Mouse (Mus musculus): ENCODE results near the gene Ptpn12.

Ptpn12 gene

GRCm38 (mm10) chr5:21055820-21056531, at the start of gene Ptpn12:
Ptpn12 (minus strand) TSS chr5:21055911.
- DNase-seq: peak; percentile 92 to 96

- DNase-seq: no peak
Observed at GRCm38 (mm10) chr5:21091179-21091578, 35.5 kb upstream of the Ptpn12 start.

- no peak for DNase-seq
Observed at GRCm38 (mm10) chr5:21057217-21057616, 1.5 kb upstream of the Ptpn12 start.

GRCm38 (mm10) chr5:21056595-21056994, 884 bp upstream of the Ptpn12 start:
- DNase-seq: no peak

- DNase-seq: peak; percentile 38 to 55
Observed at GRCm38 (mm10) chr5:21055071-21055819, 466 bp downstream of the Ptpn12 start.

- peak; percentile 22 to 33 for DNase-seq
Observed at GRCm38 (mm10) chr5:21054472-21055070, 1.1 kb downstream of the Ptpn12 start.

- no peak for DNase-seq
Observed at GRCm38 (mm10) chr5:21053571-21054307, 2.0 kb downstream of the Ptpn12 start.

- DNase-seq: no peak
Observed at GRCm38 (mm10) chr5:21052521-21052920, 3.2 kb downstream of the Ptpn12 start.

- DNase-seq: no peak
Observed at GRCm38 (mm10) chr5:21050770-21051122, 5.0 kb downstream of the Ptpn12 start.

- no peak for DNase-seq
Observed at GRCm38 (mm10) chr5:21050061-21050769, 5.5 kb downstream of the Ptpn12 start.

GRCm38 (mm10) chr5:21049006-21049405, 6.7 kb downstream of the Ptpn12 start:
- DNase-seq: no peak

GRCm38 (mm10) chr5:21047114-21047513, 8.6 kb downstream of the Ptpn12 start:
- DNase-seq: no peak

- DNase-seq: no peak
Observed at GRCm38 (mm10) chr5:21046150-21047048, 9.3 kb downstream of the Ptpn12 start.

- no peak for DNase-seq
Observed at GRCm38 (mm10) chr5:21045462-21045861, 10.2 kb downstream of the Ptpn12 start.

GRCm38 (mm10) chr5:21038100-21038499, 17.6 kb downstream of the Ptpn12 start:
- DNase-seq: no peak

GRCm38 (mm10) chr5:21035689-21036480, 19.8 kb downstream of the Ptpn12 start:
- DNase-seq: no peak

- no peak for DNase-seq
Observed at GRCm38 (mm10) chr5:21034388-21034966, 21.2 kb downstream of the Ptpn12 start.

- DNase-seq: no peak
Observed at GRCm38 (mm10) chr5:21033382-21034056, 22.2 kb downstream of the Ptpn12 start.

GRCm38 (mm10) chr5:21032626-21033025, 23.1 kb downstream of the Ptpn12 start:
- DNase-seq: no peak

- no peak for DNase-seq
Observed at GRCm38 (mm10) chr5:21030226-21030625, 25.5 kb downstream of the Ptpn12 start.
